Mouse (Mus musculus): ENCODE data around the gene Muc4. TPM values are rescaled to one million over a fixed set of nuclear protein-coding genes. Genes with fewer than 3 reads are reported as not detected.
A peak's percentile ranks its signal among the peaks of the same experiment; 100 is the strongest.

The Muc4 gene
- polyA plus RNA-seq, 1 experiment: 26.7 TPM

DNA sequence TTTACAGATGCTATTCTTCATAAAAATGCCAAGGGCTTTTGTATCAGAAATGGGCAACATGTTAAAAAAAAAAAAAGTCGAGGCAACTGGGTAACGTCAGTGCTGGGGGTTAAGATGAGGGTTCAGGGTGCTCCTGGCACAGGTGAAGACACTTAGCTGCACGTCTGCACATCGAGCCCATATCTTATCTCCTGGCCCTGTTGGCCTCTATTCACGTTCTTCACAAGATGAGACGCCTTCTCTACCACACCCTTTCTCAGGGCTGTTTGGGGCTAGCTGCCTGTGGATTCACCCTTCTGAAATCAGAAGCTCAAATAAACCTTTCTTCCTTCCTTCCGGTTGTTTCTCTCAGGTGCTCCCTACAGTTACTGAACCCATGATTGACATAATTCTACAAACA, 12.5 kb upstream of the Muc4 start:
- no peak for DNase-seq (ENCODE audit: low read depth, low spot score)
- WGBS: 39% methylated on average over 7 of the region's 7 CpGs

DNA sequence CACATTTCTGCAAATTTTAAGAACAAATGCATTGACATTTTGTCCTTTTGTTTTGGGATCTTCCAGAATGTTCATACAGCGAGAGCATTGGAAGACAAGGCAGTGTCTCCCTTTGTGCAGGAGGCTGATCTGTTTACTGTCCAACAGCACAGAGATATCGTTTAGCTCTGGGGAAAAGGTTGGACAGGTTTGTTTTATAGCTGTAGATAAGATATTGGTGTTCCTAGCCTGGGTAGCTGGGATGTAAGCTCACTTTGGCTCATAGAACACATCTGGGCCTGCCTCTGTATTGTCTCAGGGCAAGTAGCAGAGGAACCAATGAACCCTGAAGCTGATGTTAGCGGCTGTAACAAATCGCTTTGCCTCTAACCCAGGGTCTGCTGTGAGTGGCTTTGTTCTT, 11.9 kb upstream of the Muc4 start:
- WGBS: 44% methylated on average over 4 of the region's 4 CpGs
- DNase-seq (ENCODE audit: low read depth, low spot score): no peak

DNA sequence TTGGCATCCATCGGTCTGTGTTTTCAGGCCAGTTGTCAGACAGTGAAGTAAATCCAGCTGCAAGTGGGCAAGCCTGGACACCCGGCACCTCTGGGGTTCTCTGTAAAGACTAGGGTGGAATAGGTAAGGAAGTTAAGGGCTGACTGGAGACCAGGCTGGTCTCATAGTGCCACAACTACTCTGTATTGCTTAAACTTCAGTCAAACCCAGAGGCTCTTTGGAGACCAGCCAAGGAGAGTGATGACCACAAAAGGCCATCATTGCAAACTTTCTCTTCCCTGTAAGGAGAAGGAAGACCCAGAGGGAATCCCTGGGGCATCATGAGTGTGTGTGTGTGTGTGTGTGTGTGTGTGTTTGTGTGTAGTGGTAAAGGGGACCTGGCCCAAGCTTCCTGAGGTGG, 11.4 kb upstream of the Muc4 start:
- no peak for DNase-seq (ENCODE audit: low read depth, low spot score)
- 90% methylated on average over 2 of the region's 2 CpGs for whole genome bisulfite sequencing

DNA sequence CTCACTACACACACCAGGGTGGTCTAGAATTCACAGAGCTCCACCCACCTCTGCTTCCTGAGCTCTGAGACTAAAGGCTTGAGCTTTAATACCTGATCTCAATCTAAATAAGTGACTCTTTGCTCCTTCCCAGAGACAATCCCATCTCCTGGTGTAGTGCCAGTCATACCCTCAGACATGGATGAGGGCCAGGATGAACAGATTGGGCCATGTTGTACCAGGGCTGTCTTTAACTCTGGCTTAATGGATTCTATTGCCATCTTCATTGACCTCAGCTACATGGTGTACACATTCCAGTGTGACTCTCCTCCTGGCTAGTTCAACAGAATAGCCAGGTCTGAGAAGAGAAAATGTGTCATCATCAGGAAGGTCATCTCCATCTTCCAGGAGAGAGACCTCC, 9.2 kb upstream of the Muc4 start:
- DNase-seq (ENCODE audit: low read depth, low spot score): no peak

DNA sequence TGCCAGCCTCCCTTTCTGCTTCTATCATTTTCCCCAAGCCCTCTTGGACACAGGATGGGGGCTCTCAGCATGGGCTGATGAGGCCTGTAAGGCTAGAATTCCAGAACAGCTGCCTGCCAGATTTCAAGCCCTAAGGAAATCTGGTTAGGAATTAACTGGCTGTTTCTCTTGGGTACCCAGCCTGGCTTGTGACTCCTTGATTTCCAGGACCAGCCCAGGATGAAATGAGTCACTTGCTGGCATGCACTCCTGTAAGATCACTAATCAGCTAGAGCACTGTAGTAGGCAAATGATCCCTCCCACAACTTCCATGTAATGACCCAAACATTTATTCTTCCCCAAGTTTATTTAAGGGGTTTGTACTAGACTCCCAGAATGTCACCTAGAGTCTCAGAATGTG, 7.4 kb upstream of the Muc4 start:
- DNase-seq (ENCODE audit: low read depth, low spot score): peak; percentile 76

DNA sequence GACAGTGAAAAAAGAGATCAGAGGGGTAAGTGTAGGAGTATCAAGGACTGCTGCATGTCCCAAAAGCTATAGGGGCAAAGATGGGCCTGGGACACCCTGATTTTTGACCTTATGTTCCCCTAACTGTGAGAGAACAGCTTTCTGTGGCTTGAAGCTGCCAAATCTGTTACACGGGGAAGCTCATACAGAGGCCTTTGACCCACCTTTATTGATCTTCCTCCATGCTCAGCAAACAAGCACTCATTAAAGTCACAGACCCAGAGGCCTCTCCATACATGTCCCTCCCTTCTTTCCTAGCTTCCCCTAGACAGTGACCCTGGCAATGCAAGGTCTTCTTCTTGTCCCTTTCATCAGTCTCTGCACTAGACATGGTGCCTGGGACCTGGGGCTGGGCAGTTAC, 7.0 kb upstream of the Muc4 start:
- WGBS: 26% methylated on average over 1 of the region's 1 CpGs

DNA sequence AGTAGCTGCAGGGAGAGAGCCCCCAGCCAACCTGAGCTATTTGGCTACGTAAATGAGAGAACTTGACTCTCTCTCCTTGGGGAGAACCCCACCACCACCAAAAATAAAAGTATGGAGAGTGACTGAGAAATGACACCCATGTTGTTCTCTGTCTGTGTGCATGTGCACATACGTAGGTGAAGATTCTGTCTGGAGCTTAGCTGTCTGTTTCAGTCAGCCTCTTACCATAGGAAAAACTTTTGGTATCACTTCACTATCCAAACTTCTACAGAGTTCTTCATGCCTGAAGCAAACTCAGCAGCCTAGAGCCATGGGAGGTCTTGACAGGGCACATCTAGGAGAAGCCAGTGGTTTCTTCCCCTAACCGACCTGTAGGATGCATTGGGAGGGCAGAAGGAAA, 2.5 kb upstream of the Muc4 start:
- no peak for DNase-seq (ENCODE audit: low read depth, low spot score)
- 94% methylated on average over 3 of the region's 3 CpGs for whole genome bisulfite sequencing

More for the DNA sequence above, 7.0 kb upstream of the Muc4 start:
- DNase-seq (ENCODE audit: low read depth, low spot score): no peak

DNA sequence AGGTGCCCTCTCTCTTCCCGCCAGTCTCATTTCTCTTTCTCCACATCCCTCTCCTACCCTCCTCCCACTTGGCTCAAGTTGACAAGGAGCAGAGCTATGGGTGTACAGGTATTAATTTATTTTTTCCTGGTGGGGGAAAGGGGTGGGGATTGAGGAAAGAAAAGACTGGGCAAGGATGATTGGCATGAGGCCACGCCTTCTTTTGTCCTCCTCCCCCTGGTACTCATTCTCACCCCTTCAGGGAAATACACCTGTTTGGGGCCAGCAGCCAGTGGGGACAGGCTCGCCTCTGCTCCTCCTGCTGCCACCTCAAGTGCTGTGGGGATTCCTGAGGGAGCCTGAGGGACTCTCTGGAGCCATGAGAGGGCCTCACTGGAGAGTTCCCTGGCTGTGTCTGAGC, 336 bp downstream of the Muc4 start:
- WGBS: 23% methylated on average over 3 of the region's 3 CpGs
- no peak for DNase-seq (ENCODE audit: low read depth, low spot score)

DNA sequence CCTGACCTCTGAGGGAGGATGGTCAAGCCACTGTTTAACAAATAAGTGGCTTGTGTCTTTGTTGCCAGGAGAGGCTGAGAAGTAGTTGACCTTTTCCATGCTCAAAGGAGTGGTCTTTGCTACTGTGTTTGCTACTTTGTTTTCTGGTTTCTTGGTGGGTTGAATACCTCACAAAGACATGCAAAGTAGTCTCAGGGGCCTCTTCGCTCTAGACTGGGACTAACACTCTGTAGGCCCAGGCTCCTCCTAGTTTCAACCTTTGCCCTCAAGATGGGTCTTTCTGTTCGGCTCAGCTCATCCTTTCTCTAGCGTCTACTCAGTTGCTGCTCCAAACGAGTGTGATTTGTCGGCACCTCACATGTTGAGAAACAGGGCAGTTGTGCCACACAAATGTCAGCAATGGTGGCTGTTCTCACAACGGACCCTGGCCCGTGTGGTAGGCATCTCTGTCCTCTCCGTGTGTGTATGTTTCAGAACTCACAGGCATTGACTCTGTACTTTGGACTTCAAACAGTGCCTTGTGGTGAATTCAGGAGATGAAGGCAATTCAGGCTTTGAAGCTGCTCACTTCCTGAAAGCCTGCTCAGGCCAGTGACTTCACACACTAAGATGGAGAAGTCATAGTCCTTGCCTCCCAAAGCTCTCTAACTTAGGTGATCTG, 4.4 kb downstream of the Muc4 start:
- 37% methylated on average over 8 of the region's 8 CpGs for WGBS
- no peak for DNase-seq (ENCODE audit: low read depth, low spot score)

DNA sequence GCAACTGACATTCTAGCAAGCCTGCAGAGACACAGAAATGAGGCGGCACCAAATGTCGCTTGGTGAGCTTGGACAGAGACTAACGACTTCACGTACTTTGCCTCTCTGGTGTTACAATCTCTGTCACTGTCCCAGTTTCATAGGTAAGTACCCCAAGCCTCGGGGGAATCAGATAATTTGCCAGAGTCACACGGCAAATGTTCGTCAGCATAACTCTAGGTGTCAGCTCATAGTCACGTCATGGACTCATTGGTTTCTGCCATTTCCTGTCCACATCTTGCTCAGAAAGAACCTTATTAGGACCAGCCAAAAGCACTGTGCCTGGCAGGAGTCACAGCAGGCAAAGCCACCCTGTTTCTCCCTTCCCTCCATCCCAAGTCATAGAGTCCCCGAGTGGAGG, 5.7 kb downstream of the Muc4 start:
- WGBS: 75% methylated on average over 9 of the region's 9 CpGs

DNA sequence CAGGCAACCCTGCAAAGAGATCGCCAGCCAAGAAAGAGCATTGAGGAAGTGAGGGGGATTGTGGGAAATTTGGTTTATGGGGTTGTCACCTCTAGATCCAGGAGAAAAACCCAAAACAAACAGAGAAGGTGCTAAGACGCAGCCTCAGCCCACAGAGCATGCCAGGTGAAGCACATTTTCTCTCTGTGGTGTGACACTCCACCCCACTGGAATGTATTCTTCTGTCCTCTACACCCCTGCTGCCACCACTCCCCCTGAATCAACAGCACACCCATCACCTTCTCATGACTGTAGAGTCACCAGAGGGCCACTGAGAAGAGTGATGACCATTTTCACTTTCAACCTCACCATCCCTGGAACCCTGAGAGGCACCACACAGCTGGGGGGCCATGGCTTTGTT, 7.0 kb downstream of the Muc4 start:
- DNase-seq (ENCODE audit: low read depth, low spot score): peak; percentile 69
- WGBS: 27% methylated on average over 2 of the region's 2 CpGs

More for the DNA sequence above, 5.7 kb downstream of the Muc4 start:
- DNase-seq (ENCODE audit: low read depth, low spot score): no peak

DNA sequence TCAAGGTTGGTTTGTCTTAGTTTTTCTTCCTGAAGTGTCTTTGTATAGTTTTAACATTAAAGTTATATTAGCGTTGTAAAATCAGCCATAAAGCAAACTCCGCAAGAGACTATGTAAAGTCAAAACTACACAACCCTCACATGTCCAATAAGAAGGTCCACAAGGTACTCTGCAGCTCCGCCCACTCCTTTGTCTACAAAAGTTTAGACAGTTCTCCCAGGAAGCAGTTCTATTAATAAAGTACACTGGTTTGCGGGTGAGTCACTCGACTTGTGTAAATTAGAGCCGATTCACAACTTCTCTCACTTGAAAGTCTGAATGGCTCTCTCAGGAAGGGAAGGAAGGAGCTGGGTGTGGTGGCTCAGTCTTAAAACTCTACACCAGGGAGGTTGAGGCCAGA, 10.2 kb downstream of the Muc4 start:
- DNase-seq (ENCODE audit: low read depth, low spot score): peak; percentile 92
- 15% methylated on average over 6 of the region's 6 CpGs for WGBS

DNA sequence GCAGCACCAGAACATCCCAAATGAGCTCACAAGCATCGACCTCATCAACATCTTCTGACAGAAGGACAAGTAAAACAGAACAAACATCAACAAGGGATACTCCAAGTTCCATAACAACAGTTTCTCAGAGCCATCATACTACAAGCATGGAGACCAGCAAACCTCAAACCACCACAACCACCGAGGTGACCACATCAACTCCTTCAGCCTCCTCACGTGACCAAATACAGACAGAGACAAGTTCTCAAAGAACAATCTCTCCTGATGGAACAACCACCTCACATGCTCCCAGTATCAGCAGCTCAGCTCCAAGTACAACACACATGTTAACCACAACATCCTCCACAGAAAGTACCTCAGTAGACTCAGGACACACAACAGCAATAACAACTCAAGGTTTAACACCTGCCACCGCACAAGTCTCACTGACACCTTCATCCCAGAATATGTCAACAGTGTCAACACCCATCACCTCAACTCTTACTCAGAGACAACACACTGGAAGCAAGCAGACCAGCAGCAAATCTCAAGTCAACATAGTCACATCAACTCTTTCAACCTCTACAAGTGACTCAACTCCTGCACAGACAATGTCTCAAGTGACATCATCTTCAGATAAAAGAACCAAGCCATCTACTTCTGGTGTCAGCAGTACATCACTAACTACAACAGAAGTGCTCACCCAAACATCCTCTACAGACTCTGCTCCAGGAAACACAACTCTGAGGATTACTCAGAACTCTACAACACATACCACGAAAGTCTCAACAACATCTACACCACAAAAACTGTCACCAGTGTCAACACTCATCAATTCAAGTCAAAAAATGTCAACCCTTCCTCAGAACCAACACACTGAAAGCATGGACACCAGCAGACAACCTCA, 14.8 kb downstream of the Muc4 start:
- 82% methylated on average over 5 of the region's 5 CpGs for WGBS
- no peak for DNase-seq (ENCODE audit: low read depth, low spot score)

DNA sequence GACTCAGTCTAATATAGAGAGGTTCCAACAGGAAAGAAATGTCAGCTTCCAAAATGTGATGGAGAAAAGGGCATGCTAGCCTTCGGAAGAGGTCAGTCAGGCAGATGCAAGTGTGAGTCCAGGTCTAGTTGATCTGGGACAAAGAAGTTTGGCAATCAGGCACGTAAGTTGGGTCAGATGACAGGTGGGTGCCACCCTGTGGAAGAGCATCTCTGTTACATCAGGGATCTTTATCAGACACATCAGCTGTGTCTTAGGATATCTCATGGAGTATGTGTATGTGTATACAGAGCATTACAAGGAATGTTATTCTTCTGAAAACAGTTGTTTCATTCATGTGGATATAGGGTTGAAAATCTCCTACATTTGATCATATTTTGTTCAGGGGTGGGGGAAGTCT, 28.9 kb downstream of the Muc4 start:
- WGBS: 86% methylated on average over 2 of the region's 2 CpGs
- DNase-seq (ENCODE audit: low read depth, low spot score): no peak

DNA sequence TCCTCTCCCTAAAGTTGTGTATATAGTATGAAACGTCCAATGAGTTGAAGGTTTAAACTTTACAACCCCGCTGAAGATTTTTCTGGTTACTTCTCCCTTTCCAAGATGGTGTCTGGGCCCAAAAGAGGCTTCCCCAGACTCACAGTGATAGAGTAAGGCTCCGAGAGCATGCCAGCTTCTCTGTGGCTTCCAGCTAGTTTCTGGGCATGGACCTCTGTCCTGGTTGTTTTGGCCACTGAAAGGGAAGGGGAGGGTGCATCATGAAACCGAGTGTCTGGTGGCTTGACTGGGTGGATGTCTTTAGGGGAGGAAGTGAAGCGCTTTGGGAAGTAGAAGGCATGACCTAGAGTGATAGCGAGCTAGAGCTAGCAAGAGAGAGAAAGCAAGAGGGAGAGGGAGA, 29.3 kb downstream of the Muc4 start:
- no peak for DNase-seq (ENCODE audit: low read depth, low spot score)
- WGBS: 74% methylated on average over 6 of the region's 6 CpGs

DNA sequence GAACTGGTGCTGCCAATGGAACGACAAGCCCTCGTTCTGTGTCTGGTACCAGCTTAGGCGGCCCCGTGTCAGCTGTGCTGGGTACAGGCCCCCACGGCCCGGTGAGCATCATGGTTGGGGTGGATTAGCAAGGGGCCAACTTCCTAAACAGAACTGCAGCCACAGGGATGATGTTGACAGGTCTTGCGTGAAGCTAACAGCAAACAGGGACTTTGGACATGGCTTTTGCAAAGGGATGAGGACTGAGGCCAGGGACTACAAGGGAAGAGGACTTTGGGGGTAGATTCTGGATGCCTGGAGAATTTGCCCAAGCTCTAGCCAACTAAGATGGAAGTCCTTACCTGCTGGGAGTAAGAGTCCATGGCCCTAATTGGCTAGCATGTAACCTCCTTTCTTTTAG, 31.2 kb downstream of the Muc4 start:
- WGBS: 95% methylated on average over 7 of the region's 7 CpGs

DNA sequence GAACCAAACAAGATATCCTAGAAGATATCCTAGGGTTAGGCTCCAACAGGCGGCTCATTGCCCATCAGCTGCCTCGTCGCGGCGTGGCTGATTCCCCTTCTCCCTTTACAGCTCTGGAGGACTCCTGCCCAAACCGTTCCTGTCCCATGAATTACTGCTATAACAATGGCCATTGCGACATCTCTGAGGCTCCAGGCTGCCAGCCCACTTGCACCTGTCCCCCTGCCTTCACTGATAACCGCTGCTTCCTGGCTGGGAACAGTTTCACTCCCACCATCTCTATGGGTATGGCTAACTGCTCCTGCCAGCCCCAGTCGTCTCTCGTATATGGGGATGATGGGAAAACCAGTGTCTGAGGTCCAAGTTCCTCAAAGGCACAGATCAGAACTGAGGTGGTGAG, 41.0 kb downstream of the Muc4 start:
- DNase-seq (ENCODE audit: low read depth, low spot score): no peak
- WGBS: 46% methylated on average over 10 of the region's 10 CpGs

More for the DNA sequence above, 31.2 kb downstream of the Muc4 start:
- DNase-seq (ENCODE audit: low read depth, low spot score): no peak

DNA sequence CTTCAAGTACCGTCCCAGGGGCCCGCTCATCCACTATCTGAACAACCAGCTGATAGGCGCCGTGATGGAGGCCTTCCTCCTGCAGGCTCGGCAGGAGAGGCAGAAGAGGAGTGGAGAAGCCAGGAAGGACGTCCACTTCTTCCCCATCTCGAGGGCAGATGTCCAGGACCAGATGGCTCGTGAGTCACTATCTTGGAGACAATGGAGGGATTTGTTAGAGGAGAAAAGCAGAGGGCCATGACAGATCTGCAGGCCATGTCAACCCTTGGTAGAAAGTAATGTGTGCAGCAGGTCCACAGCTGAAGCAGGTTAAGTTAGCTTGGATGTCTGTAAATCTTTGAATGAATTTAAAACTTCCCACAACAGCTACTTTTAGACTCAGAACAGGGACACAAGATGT, 43.3 kb downstream of the Muc4 start:
- no peak for DNase-seq (ENCODE audit: low read depth, low spot score)
- 77% methylated on average over 8 of the region's 8 CpGs for WGBS

DNA sequence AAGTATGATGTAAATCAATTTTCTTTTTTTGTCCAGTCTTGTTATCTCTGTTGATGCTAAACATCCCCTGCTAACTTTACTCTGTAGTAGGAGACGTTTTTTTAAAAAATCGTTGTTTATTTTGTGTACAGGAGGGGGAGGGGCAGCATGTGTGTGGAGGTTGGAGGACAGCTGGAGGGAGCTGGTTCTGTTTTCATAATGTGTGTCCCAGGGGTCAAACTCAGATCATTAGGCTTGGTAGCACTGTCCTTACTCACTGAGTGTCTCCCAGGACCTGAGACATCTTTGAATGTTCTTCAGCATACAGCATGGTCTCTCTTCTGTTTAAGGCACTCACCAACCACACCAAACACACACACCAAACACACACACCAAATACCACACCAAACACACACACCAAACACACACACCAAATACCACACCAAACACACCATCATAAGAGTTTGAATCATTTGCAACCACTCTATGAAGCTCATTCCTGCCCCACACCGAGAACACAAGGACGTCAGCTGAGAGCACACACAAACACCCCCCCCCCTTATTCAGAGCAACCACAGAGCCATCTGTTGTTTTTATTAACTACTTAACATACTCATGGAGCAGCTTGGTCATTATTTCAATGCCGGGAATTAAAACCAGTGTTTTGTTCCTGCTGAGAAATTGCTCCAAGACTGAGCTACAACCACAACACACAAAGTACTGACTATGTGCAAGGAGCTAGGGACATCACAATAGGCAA, 47.8 kb downstream of the Muc4 start:
- 51% methylated on average over 5 of the region's 5 CpGs for WGBS
- no peak for DNase-seq (ENCODE audit: low read depth, low spot score)

DNA sequence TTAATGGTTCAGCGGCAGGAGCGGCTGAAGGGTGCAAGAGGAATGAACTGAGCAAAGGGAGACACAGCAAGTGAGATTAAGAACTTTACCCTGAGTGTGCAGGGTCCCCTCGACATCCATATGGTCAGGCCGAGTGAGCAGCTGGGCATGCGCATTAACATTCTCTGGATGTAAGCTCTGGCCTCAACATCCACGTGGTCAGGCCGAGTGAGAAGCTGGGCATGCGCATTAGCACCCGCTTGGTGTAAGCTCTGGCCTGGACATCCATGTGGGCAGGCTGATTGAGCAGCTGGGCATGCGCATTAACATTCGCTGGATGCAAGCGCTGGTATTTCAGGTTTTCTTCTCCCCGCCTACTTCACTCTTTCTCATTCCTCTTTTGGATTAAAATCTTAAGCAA, 49.2 kb downstream of the Muc4 start:
- WGBS: 80% methylated on average over 13 of the region's 13 CpGs

DNA sequence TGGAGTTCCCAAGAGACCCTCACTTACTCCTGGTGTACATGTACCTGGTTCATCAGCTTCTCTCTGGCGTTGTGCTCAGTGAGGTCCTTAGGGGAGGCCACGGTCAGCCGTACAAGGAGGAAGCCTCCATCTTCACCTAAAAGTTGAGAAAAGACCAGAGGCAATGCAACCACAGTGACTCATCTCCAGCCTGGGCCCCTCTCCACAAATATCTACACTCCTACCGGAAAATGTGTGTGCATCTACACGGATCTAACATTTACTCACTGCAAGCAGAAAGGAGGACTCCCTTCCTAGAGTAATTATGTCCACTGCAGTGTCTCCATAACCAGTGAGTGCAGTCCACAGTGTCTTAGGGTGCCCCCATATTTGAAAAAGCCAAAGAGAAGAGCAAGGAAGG, 54.4 kb downstream of the Muc4 start:
- WGBS: 89% methylated on average over 5 of the region's 5 CpGs
- DNase-seq (ENCODE audit: low read depth, low spot score): no peak

More for the DNA sequence above, 49.2 kb downstream of the Muc4 start:
- DNase-seq (ENCODE audit: low read depth, low spot score): no peak
